Mouse (Mus musculus) CD4-positive, CD25-positive, alpha-beta regulatory T cell, adult 4 months (primary cell): ENCODE results near the gene Gm5089. TPM values are rescaled to one million over a fixed set of nuclear protein-coding genes. Genes with fewer than 3 reads are reported as not detected.

ENCODE experiments used
- ATAC-seq: one replicate; pipeline ENCODE4 v1.8.0; 2017
- polyA plus RNA-seq, 2 experiments: library from polyadenylated mRNA; unstranded; fragments of 100-300 nt; shearing (Covaris generic); gene quantifications; one replicate each; pipeline ENCODE4 v1.2.1; 2017

Gene Gm5089
- polyA plus RNA-seq = not detected

DNA sequence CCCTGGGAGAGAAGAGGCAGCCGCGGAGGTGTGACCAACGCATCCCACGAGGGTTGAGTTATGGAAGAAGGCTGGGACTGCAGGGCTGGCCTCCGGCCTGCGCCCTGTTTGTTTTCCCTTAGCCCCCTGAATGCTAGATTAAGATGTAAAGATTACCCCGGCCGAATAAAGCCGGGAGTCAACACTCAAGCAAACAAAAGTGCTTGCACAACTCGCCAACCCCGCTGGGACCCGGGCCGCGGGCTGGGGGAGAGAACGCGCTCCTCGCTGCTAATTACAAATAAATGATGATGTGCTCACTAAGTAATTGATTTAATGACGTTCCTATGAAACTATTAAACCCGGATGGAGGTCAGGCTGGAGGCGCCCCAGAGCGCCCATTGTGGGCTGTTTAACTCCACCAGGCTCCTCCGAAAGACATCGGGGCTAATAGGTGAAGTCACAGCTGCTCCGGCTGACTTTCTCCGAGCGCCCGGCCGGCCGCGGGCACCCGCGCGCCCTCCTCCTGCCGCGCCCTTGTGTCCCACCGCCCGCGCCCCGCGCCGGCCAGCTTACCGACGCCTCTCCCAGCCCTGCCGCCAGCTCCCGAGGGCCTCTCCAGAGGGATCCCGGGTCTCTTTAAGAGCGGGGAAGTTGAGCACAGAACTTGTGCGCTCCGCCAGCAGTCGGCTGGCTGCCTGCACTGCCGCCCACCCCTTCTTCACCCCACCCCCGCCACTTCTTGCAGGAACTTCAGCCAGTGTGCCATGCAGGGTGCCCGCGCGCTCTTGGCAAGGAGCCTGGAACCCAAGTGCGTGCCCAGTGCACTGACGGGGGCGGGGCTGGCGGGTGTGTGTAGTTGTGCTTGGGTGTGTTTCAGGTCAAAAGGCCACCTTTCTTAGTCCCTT, at the start of gene Gm5089:
TSS of gene Gm5089 (minus strand) at position 620 of the 887 bp plus-strand sequence.
- no peak for ATAC-seq

DNA sequence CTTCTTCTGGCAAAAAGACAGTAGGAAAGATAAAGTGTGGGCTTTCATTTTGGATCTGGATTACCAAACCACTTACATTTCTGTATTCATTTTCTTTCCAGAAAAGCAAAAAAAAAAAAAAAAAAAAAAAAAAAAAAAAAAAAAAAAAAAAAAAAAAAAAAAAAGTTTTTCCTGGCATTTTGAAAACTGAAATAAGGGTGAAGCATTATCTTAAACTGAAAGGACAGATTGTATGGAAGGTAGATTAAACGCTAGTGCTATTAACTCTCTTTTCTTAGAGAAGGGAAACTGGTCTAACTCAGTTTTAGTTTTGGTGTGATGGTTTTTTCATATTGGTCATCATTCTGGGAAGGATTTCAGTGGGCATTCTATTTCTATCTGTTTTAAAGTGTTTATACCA, 41.1 kb upstream of the Gm5089 start:
- no peak for ATAC-seq

DNA sequence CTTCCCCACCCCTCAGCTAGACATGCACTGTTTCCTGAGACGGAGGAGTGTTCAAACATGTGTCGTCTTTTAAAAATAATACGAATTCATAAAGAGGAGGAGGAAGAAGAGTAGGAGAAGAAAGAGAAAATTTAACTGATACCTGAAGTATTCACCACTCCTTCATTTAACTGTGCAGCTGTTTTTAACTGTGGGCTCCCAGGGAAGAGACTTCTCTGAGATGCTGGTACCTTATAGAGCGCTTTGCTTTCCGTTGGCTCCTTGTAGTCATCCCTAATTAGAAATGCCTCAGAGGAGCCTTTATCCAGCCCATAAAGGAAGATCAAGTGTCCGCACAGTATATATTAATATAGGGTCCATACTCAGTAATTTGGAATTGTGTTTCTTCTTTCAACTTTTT, 40.6 kb upstream of the Gm5089 start:
- ATAC-seq = no peak

DNA sequence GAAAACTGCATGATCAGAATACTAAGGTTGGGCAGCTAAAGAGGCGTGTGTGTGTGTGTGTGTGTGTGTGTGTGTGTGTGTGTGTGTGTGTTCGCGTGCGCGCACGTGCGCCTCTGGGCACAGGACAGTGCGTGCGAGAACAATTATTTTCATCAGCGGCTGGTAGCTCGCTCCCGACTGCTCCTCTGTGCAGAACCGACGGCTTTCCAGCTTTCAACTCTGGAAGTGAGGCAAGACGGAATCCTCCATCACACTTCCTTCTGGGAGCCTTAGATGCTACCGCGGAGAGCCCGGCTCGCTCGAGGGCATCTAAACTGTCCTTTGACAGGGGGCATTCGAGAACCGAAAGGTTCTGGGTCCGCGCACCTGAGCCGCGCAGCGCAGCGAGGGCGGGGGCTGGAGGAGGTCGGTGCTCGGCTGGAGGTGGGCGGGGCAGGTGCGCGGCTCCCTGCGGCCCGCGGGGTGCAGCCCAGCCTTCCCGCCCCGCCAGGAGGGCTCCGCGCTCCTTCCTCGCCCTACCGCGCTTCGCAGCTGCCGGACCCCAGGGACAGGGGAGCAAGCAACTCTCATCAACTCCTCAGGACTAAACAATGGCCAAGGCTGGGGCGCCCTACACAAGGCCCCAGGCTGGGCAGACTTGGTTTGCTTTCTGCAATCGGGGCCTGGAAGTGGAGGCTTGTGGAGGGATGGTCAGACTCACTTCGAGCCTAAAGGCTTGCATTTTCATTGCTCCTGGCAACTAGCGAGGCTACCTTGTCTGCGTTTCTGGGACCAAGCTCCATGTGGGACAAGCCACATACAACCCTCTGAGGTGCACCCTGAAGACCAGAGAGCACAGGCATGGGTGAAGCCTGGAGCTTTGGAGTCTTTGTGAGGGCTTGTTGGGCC, 39.8 kb upstream of the Gm5089 start, which contains the start of gene Gm10837:
TSS of gene Gm10837 (plus strand) at position 146 of the 888 bp plus-strand sequence.
- peak; percentile 56 for ATAC-seq

GRCm38 (mm10) chr14:122489686-122490414, 38.9 kb upstream of the Gm5089 start:
- ATAC-seq = no peak

DNA sequence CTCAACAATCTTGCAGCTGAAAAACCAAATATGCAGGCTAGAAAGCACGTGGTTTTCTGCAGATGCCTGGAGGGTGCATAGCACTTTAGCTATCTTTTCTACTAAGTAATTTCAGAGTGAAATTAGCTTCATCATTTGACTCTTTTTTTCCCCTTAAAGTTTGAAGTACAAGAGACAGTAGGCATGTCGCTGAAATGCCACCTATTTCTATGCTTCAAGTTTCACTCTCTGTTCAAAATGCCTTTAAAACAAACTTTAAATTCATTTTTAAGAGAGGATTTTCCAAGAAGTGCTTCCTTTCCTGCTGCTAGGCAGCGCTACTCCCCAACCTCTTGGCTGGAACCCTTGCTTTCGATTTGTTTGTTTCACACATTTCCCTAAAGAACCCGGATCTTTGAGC, 38.1 kb upstream of the Gm5089 start:
- ATAC-seq = no peak

DNA sequence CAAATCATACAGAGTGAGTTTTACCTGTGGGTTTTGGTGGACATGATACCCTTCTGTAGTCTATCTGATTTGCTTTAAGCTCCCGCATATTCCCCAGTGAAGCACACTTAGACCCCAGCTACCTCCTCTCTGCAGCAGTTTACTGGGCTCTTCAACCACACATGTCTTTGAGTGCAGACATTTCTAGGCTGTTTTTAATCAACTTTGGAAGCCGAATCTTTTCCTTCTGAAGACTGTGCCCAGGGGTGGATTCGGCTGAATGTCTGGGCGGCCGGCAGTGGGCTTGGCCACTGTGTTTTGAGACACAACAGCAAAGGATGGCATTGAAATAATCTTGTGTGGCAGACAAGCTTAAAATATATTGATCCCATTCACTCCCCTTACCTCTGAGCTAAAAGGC, 36.5 kb upstream of the Gm5089 start:
- ATAC-seq = no peak

GRCm38 (mm10) chr14:122486611-122487010, 35.7 kb upstream of the Gm5089 start:
- ATAC-seq = no peak

GRCm38 (mm10) chr14:122485635-122486181, 34.8 kb upstream of the Gm5089 start:
- no peak for ATAC-seq

DNA sequence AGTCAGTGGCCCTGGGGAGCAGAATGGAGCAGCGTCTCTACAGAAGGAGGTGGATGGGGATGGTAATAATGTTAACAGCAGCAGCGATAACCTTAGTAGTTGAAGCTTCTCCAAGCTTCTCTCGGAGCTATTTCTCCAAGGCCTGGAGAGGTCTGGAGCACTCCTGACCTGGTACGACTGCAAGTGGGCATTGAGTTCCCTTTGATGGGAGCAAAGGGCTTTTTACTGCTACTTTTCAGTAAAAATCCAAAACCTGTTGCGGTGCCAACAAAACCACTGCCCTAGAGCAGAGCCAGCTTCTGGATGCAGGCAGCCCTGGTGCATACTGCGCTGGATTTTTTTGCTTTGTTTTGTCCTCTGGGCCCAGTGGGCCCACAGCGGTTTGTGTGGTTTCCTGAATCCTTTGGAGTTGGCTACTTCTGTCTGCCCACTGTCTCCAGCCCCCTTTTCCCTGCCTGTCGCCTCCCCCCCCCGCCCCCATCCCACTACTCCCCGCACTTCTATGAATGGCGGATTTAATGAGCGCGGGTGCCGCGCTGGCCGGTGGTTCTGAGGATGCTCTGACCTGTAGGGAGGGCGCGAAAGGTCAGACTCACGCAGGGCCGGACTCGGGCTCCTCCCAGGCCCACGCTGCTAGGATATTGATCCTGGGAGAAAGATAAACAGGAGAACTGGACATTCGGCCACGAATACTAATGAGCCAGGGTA, 34.1 kb upstream of the Gm5089 start:
- no peak for ATAC-seq

GRCm38 (mm10) chr14:122484458-122484843, 33.5 kb upstream of the Gm5089 start:
- no peak for ATAC-seq

DNA sequence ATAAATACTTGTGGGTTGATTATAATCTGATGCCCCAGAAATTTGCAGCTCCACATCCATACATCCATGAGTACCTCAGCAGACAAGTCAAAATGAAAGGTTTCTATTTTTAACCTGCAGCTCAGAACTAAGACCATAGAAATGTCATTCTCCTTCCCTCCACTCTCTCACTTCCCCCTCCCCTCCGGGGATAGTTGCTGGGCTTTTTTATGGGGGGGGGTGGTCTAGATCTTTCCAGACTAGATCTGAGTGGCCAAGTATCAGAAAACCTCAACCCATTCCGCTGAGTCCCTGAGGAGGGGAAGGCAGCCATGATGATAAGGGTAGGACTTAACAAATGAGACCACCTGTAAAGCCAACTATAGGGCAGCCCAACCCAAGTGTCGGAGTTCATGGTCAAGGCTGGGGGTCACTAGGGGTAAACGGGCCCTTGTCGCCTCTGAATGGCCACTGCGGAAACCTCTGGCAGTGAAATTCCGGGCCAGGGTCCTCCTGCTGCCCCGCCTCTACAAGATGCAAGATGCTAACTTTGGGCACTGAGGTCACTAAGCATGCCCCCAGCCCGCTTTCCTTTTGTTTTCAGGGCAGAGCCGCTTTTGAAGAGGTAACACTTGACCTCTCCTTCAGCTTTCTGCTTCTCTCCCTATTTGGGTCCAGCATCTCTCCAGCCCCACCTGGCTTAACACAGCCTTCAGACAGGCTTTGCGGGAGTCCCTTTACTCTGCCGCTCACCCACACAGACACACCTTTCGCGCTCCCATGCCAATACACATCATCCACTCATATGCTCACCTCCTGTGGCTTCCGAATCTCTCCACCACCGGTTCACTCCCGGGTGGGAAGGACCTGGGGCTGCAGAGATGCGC, 32.9 kb upstream of the Gm5089 start:
- ATAC-seq = no peak

GRCm38 (mm10) chr14:122483024-122483385, 32.1 kb upstream of the Gm5089 start:
- no peak for ATAC-seq

- ATAC-seq = no peak
Observed at GRCm38 (mm10) chr14:122482081-122483023, 31.4 kb upstream of the Gm5089 start.

GRCm38 (mm10) chr14:122481181-122481580, 30.3 kb upstream of the Gm5089 start:
- no peak for ATAC-seq

GRCm38 (mm10) chr14:122480355-122480754, 29.4 kb upstream of the Gm5089 start:
- ATAC-seq = no peak

GRCm38 (mm10) chr14:122479461-122480109, 28.7 kb upstream of the Gm5089 start:
- ATAC-seq = no peak

DNA sequence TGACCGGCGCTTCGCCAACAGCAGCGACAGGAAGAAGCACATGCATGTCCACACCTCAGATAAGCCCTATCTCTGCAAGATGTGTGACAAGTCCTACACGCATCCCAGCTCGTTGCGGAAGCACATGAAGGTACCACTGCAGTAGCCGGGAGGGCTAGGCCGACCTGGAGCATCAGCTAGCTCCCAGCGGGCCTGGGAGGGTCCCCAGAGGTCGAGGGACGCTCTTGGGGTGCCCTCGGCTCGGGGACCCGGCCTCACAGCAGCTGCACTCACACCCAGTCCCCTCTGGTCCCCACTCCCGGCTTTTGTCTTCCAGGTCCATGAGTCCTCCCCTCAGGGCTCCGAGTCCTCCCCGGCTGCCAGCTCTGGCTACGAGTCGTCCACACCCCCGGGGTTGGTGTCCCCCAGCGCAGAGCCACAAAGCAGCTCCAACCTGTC, 27.7 kb upstream of the Gm5089 start:
- no peak for ATAC-seq

- no peak for ATAC-seq
Observed at GRCm38 (mm10) chr14:122477971-122478573, 27.2 kb upstream of the Gm5089 start.
